Mouse (Mus musculus) C2C12 (cell line): ENCODE measurements around the gene Myo7a. TPM values are rescaled to one million over a fixed set of nuclear protein-coding genes. Genes with fewer than 3 reads are reported as not detected.

ENCODE experiments used
- H3K27me3 ChIP-seq: one replicate; pipeline ENCODE4 v1.6.1; 2011; ENCODE audit not compliant: control insufficient read depth, insufficient read depth, insufficient read length
- H3K36me3 ChIP-seq: one replicate; pipeline ENCODE4 v1.6.1; 2011; ENCODE audit not compliant: control insufficient read depth, insufficient read depth
- H3K4me3 ChIP-seq: one replicate; pipeline ENCODE4 v1.5.1; 2011; ENCODE audit warnings: mild to moderate bottlenecking, control low read depth; ENCODE audit not compliant: poor library complexity, insufficient read depth, severe bottlenecking
- H3K79me2 ChIP-seq: one replicate; pipeline ENCODE4 v1.6.1; 2011; ENCODE audit not compliant: control insufficient read depth, insufficient read depth
- H3K79me3 ChIP-seq: one replicate; pipeline ENCODE4 v1.6.1; 2011; ENCODE audit warnings: low read depth, control low read depth
- H3ac ChIP-seq: one replicate; pipeline ENCODE3; 2011; ENCODE audit warnings: low read depth; ENCODE audit not compliant: control insufficient read depth, insufficient read length
- CEBPB ChIP-seq: IDR thresholded peaks from one replicate; pipeline ENCODE4 v1.6.1; 2011; ENCODE audit warnings: low read depth, mild to moderate bottlenecking, control low read depth, moderate library complexity
- CTCF ChIP-seq: IDR thresholded peaks from one replicate; pipeline ENCODE4 v1.5.1; 2011; ENCODE audit not compliant: control insufficient read depth, insufficient read depth, insufficient read length
- FOSL1 ChIP-seq: IDR thresholded peaks from one replicate; pipeline ENCODE4 v1.8.0; 2011; ENCODE audit warnings: mild to moderate bottlenecking, low read length; ENCODE audit not compliant: poor library complexity, insufficient read depth, severe bottlenecking
- MAX ChIP-seq: IDR thresholded peaks from one replicate; pipeline ENCODE4 v1.6.1; 2011; ENCODE audit warnings: mild to moderate bottlenecking, control low read depth
- MYOD1 ChIP-seq: IDR thresholded peaks from one replicate; pipeline ENCODE4 v1.6.1; 2011; ENCODE audit warnings: low read depth; ENCODE audit not compliant: control insufficient read depth, insufficient read length
- MYOG ChIP-seq: IDR thresholded peaks from one replicate; pipeline ENCODE4 v1.6.1; 2011; ENCODE audit not compliant: control insufficient read depth, insufficient read length; ENCODE audit errors: extremely low read depth
- USF1 ChIP-seq: IDR thresholded peaks from one replicate; pipeline ENCODE4 v1.6.1; 2011; ENCODE audit warnings: low read depth, mild to moderate bottlenecking, control low read depth, moderate library complexity
- polyA plus RNA-seq: library from polyadenylated mRNA; unstranded; fragments of >200 nt; fragmentation: generic; extraction: Trizol; gene quantifications from one replicate; pipeline ENCODE4 v1.2.1, GENCODE M21; 2012; ENCODE audit warnings: missing spikeins

Myo7a gene
- polyA plus RNA-seq, 1 experiment = 0.06 TPM

DNA sequence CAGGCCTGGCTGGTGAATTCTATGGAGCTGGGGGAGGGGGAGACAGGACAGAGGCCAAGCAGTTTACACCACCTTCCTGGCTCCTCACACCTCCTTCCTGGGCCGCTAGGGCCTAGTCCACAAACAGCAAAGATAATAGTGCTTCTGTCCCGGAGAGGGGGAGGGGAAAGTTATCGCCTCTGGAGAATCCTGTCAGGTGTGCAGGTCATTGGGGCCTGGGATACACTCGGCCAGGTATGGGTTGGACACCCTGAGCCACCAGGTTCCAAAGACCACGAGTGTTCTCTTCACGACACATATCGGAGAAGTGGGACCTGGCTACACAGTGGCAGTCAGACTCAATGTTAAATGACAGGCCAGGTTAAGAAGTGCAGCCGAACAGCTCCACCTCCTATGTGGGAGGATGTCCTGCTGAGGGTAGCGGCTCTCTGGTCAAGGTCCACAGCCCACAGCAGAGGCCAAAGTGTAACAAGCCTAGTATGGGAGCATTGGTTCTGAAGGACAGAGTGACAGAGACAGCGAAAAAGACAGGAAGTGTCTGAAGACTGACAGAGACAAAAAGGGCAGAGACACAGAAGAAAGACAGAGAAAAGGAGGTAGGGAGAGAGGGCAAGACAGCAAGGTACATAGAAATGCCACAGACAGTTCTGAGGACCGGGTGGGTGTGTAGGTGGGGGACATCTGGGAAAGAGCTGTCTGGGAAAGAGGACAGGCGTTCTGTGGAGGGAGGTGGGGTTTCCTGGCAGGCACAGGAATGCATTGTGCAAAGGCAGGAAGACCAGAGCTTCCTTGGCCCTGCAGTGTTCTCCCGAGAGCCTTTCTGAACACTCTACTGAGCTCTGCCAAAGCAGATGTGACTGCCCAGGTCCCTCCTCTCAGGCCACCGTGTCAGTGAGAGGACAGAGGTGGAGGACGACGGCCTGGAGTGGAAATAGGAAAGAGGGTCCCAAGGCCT, 14.6 kb downstream of the Myo7a start:
- TF ChIP-seq FOSL1 = no peak
- TF ChIP-seq MYOG = no peak
- no peak for TF ChIP-seq CTCF
- no peak for TF ChIP-seq USF1
- TF ChIP-seq MYOD1 = no peak
- no peak for TF ChIP-seq CEBPB
- no peak for TF ChIP-seq MAX
- H3K79me3 ChIP-seq = no peaks in the 10 kb centered on the region
- no peak overlapping the region for H3ac ChIP-seq
- no peak overlapping the region for H3K4me3 ChIP-seq
- H3K79me2 ChIP-seq = no peaks in the 10 kb centered on the region
- peaks cover 4% of the 10 kb centered on the region for H3K27me3 ChIP-seq
- no peaks in the 10 kb centered on the region for H3K36me3 ChIP-seq

- Histone ChIP-seq H3K27me3 (peaks cover 12% of the 10 kb centered on the region), H3K79me3 (no peaks in the 10 kb centered on the region), H3K4me3 (no peak overlapping the region), H3K79me2 (no peaks in the 10 kb centered on the region), H3ac (no peak overlapping the region), H3K36me3 (no peaks in the 10 kb centered on the region)
- TF ChIP-seq USF1 (no peak), FOSL1 (no peak), CTCF (no peak), MAX (no peak), MYOD1 (no peak), MYOG (no peak), CEBPB (no peak)
Measured at GRCm38 (mm10) chr7:98103942-98104292, 15.4 kb downstream of the Myo7a start.

GRCm38 (mm10) chr7:98103002-98103941, 16.1 kb downstream of the Myo7a start:
- Histone ChIP-seq H3ac (no peak overlapping the region), H3K4me3 (no peak overlapping the region), H3K36me3 (no peaks in the 10 kb centered on the region), H3K27me3 (peaks cover 15% of the 10 kb centered on the region), H3K79me3 (no peaks in the 10 kb centered on the region), H3K79me2 (no peaks in the 10 kb centered on the region)
- no peak for TF ChIP-seq CEBPB
- TF ChIP-seq MYOG = no peak
- no peak for TF ChIP-seq MAX
- no peak for TF ChIP-seq MYOD1
- no peak for TF ChIP-seq USF1
- TF ChIP-seq CTCF = no peak
- TF ChIP-seq FOSL1 = no peak

GRCm38 (mm10) chr7:98102488-98102887, 16.8 kb downstream of the Myo7a start:
- no peak overlapping the region for H3K4me3 ChIP-seq
- H3K36me3 ChIP-seq = no peaks in the 10 kb centered on the region
- no peaks in the 10 kb centered on the region for H3K79me3 ChIP-seq
- peaks cover 23% of the 10 kb centered on the region for H3K27me3 ChIP-seq
- TF ChIP-seq CTCF (no peak), USF1 (no peak), MYOD1 (no peak), MAX (no peak), MYOG (no peak), CEBPB (no peak), FOSL1 (no peak)
- H3K79me2 ChIP-seq = no peaks in the 10 kb centered on the region
- no peak overlapping the region for H3ac ChIP-seq

DNA sequence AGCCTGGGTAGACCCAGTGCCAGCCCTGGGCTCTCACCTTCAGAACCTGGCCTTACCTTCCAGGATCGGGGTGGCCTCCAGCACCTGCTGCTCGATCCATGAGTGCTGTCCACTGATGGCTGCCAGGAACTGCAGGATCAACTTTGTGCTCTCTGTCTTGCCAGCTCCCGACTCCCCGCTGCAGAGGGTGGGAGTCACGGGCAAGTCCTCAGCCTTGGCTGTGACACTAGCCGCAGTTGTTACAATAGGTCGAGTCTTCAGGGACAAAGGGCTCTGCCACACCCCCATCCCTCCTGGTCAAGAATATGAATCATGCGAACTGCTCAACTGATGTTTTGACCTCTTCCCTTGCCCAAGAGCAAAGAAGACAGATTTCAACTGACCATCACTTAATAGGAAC, 21.8 kb downstream of the Myo7a start:
- peaks cover 54% of the 10 kb centered on the region for H3K27me3 ChIP-seq
- no peak overlapping the region for H3ac ChIP-seq
- no peak overlapping the region for H3K4me3 ChIP-seq
- no peak for TF ChIP-seq CTCF
- no peak for TF ChIP-seq FOSL1
- no peak for TF ChIP-seq USF1
- TF ChIP-seq MYOD1 = no peak
- no peak for TF ChIP-seq CEBPB
- TF ChIP-seq MYOG = no peak
- no peak for TF ChIP-seq MAX
- H3K79me3 ChIP-seq = no peaks in the 10 kb centered on the region
- no peaks in the 10 kb centered on the region for H3K79me2 ChIP-seq
- no peaks in the 10 kb centered on the region for H3K36me3 ChIP-seq
